In genomic region chr13:110010876-110011275, GRCm38 (mm10) we compare ENCODE assay signal across 31 mouse cellular contexts.
DNase-seq lines count a peak whose midpoint lies in the region; ATAC-seq and TF ChIP-seq lines count a peak whose summit lies in the region.
"Had no signal": no experiment of that assay in that cellular context is flagged by ENCODE, and none has a peak within 500 bp of the region (broad histone marks: within the 10 kb centered on the region; RNA-seq: fewer than 3 reads in every experiment).

No protein-coding gene starts in this region.

- no peak for TF ChIP-seq CTCF in forebrain, postnatal 0 days (IDR thresholded peaks at IDR 0.05; ENCODE audit: low read depth)
- TF ChIP-seq CTCF in left cerebral cortex, adult 2 months (IDR thresholded peaks at IDR 0.05), result no peak

- peak; percentile 46; the same call in 1 of the 2 replicates for ATAC-seq in forebrain, postnatal 0 days
- ATAC-seq in forebrain, embryonic 13.5 days, result no peak
- ATAC-seq: forebrain, embryonic 15.5 days; intestine, embryonic 16.5 days; lung, postnatal 0 days had no signal

- H3K36me3 ChIP-seq in forebrain, postnatal 0 days (ENCODE audit: insufficient read depth), result no peaks in the 10 kb centered on the region
- no peaks in the 10 kb centered on the region for H3K36me3 ChIP-seq in forebrain, embryonic 13.5 days (ENCODE audit: poor library complexity, severe bottlenecking)
- H3K36me3 ChIP-seq: embryonic facial prominence, embryonic 12.5 days; forebrain, embryonic 15.5 days; G1E; heart, embryonic 12.5 days; hindbrain, embryonic 13.5 days; liver, embryonic 13.5 days; neural tube, embryonic 12.5 days had no signal

- no peak overlapping the region for H3K4me3 ChIP-seq in forebrain, postnatal 0 days (ENCODE audit: low read depth, low read length)
- no peak overlapping the region for H3K4me3 ChIP-seq in forebrain, embryonic 13.5 days
- no peak overlapping the region for H3K4me3 ChIP-seq in left cerebral cortex, adult 2 months
- H3K4me3 ChIP-seq: embryonic facial prominence, embryonic 12.5 days; forebrain, embryonic 15.5 days; gastrocnemius, adult 2 months; heart, adult 2 months; heart, embryonic 12.5 days; hindbrain, embryonic 13.5 days; liver, embryonic 13.5 days; myocyte; neural tube, embryonic 12.5 days had no signal

- H3K9me3 ChIP-seq in forebrain, postnatal 0 days (ENCODE audit: low read length), result no peaks in the 10 kb centered on the region
- no peaks in the 10 kb centered on the region for H3K9me3 ChIP-seq in forebrain, embryonic 13.5 days (replicated peaks)
- H3K9me3 ChIP-seq: embryonic facial prominence, embryonic 12.5 days; forebrain, embryonic 15.5 days; G1E; heart, embryonic 12.5 days; hindbrain, embryonic 13.5 days; liver, embryonic 13.5 days; neural tube, embryonic 12.5 days had no signal

- H3K27me3 ChIP-seq in forebrain, postnatal 0 days (ENCODE audit: insufficient read depth, low read length), result no peaks in the 10 kb centered on the region
- no peaks in the 10 kb centered on the region for H3K27me3 ChIP-seq in forebrain, embryonic 13.5 days
- H3K27me3 ChIP-seq: forebrain, embryonic 15.5 days; neural tube, embryonic 12.5 days had no signal

- intact Hi-C loops in left cerebral cortex, adult 2 months (cut with DNase I), result loop anchor here (2.0 kb wide), 1 partner anchor 78 kb away; no protein-coding TSS in a partner anchor
- intact Hi-C loops in left cerebral cortex, postnatal 10 days (cut with DNase I), result no loop called here

- H3K9ac ChIP-seq in forebrain, postnatal 0 days, result no peak overlapping the region
- no peak overlapping the region for H3K9ac ChIP-seq in forebrain, embryonic 13.5 days
- H3K9ac ChIP-seq: embryonic facial prominence, embryonic 12.5 days; forebrain, embryonic 15.5 days; heart, embryonic 12.5 days; hindbrain, embryonic 13.5 days; liver, embryonic 13.5 days; neural tube, embryonic 12.5 days had no signal

- DNase-seq in forebrain, postnatal 0 days, result peak; percentile 41
- peak in 1 of 2 experiments; percentile 28 for DNase-seq in left cerebral cortex, adult 2 months (ENCODE audit: extremely low spot score in 1 of 2, low spot score in 2 of 2)
- DNase-seq in left cerebral cortex, postnatal 10 days (ENCODE audit: extremely low spot score in 1 of 2, low spot score in 2 of 2), result no peak
- peak; percentile 34 for DNase-seq in right cerebral cortex, adult 18-20 months
- DNase-seq in right cerebral cortex, postnatal 14 days, result no peak
- peak; percentile 21 to 41 for DNase-seq in right cerebral cortex, postnatal 36 days (ENCODE audit: low spot score in 2 of 2)
- DNase-seq in adrenal gland, adult 2 months, result no peak
- DNase-seq: adrenal gland, postnatal 10 days; cerebellum, adult 11 months; cerebellum, adult 9-10 months; cerebellum, postnatal 36 days; embryo, embryonic 11 days; gastrocnemius, adult 2 months; heart, adult 2 months; heart, postnatal 4 days; kidney, adult 8-10 months; kidney, postnatal 4 days; liver, embryonic 13.5 days; lung, adult 18-20 months; lung, postnatal 4 days had no signal

- H3K4me2 ChIP-seq in forebrain, postnatal 0 days (ENCODE audit: low read depth), result no peak overlapping the region
- no peak overlapping the region for H3K4me2 ChIP-seq in forebrain, embryonic 13.5 days
- H3K4me2 ChIP-seq: embryonic facial prominence, embryonic 12.5 days; forebrain, embryonic 15.5 days; heart, embryonic 12.5 days; hindbrain, embryonic 13.5 days; liver, embryonic 13.5 days; neural tube, embryonic 12.5 days had no signal

- WGBS in forebrain, postnatal 0 days, result 48% methylated on average over 6 of the region's 6 CpGs
- 71% methylated on average over 6 of the region's 6 CpGs for WGBS in forebrain, embryonic 13.5 days

- H3K27ac ChIP-seq in forebrain, postnatal 0 days (ENCODE audit: low read depth, low read length), result 0 out of 2 replicates have a peak overlapping the region, but pooled peaks have one; percentile 45
- no peak overlapping the region for H3K27ac ChIP-seq in forebrain, embryonic 13.5 days
- H3K27ac ChIP-seq in left cerebral cortex, adult 2 months, result peak overlapping the region; percentile 34
- H3K27ac ChIP-seq: embryonic facial prominence, embryonic 12.5 days; forebrain, embryonic 15.5 days; gastrocnemius, adult 2 months; heart, adult 2 months; hindbrain, embryonic 13.5 days; kidney, postnatal 0 days; liver, embryonic 13.5 days; neural tube, embryonic 12.5 days had no signal

- no peaks in the 10 kb centered on the region; the same call in 1 of the 2 replicates for H3K4me1 ChIP-seq in forebrain, postnatal 0 days (ENCODE audit: insufficient read depth)
- H3K4me1 ChIP-seq in forebrain, embryonic 13.5 days, result peaks cover 6% of the 10 kb centered on the region
- H3K4me1 ChIP-seq: embryonic facial prominence, embryonic 12.5 days; liver, embryonic 13.5 days; neural tube, embryonic 12.5 days had no signal

Comparison
In these comparisons a context has a peak if more than half of its experiments do, and no peak if none do; other contexts are left out.
1. DNase-seq: peak in forebrain, postnatal 0 days (single experiment), right cerebral cortex, adult 18-20 months (single experiment) and right cerebral cortex, postnatal 36 days (2 of 2); none in left cerebral cortex, postnatal 10 days (0 of 2), right cerebral cortex, postnatal 14 days (single experiment) and adrenal gland, adult 2 months (single experiment).